Mouse (Mus musculus) monocyte, adult 5-6 weeks (primary cell): ENCODE data around the gene Mei4. TPM values are rescaled to one million over a fixed set of nuclear protein-coding genes. Genes with fewer than 3 reads are reported as not detected.

ENCODE experiments used
- ATAC-seq: fragments of 153-309, 156-312 bp; replicated peaks from 2 replicates; pipeline ENCODE4 v1.8.0; 2017; ENCODE audit warnings: mild to moderate bottlenecking; ENCODE audit not compliant: low TSS enrichment, insufficient number of reproducible peaks, severe bottlenecking, poor library complexity, low FRiP score
- total RNA-seq: library from RNA; stranded (forward); fragments of 200-1000, 200-491, 200-594 nt; gene quantifications from 3 replicates; pipeline ENCODE4 v1.2.3, GENCODE M21; 2017

Gene Mei4
- total RNA-seq, 1 experiment from 2014 or later = not detected

DNA sequence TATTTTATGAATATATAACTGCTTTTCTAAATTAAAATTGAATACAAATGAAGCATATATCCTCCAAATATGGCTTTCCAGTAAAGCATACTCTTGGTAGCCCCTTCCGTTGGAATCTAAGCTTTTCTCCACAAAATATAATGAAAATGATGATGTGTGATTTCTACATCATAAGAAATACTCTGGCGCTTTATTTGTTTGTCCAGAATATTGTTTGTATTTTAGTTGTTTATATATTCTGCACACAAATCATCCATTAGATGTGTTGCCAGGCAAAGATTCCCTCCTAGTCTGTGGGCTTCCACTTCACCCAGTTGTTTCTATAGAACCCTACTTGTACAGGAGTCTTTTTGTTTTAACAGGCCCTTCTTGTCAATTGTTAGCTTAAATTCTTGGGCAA lies 211.8 kb downstream of the Mei4 start:
- ATAC-seq = no peak

GRCm38 (mm10) chr9:82096409-82096808 lies 232.9 kb downstream of the Mei4 start:
- no peak for ATAC-seq

DNA sequence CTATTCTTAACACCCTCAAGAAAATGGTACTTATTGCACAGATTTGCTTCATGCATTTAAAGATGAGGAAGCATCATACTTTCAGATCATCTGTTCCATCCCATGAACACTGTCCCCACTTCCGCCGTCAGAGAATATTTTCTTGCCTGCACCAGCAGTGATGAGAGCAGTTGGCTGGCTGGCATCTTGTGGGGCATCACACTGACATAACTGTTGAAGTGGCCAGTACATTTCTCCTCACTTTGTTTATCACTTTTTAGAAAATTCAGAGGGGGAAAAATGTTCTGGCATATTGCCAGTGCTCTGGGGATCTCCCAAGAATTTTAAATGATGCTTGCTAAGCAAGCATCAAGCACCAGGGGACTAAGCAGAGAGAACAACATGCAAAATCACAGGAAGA lies 251.4 kb downstream of the Mei4 start:
- no peak for ATAC-seq

DNA sequence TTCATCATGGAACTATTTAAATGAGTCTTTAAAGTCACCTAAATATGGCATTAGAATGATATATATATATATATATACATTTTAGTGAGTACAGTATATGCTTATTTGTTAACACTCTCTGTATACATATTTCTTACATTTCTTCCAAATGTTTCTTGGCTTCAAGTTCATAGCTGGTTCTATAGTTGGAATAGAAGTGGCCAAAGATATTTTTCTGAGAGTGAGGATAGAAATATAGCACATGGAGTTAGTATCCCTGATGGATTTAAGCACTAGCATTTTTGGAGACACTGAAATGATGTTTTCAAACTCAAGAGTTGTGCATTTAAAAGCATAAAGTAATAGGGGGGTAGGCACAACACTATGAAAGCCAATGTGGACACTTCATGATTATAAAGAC lies 272.6 kb downstream of the Mei4 start:
- ATAC-seq = no peak

DNA sequence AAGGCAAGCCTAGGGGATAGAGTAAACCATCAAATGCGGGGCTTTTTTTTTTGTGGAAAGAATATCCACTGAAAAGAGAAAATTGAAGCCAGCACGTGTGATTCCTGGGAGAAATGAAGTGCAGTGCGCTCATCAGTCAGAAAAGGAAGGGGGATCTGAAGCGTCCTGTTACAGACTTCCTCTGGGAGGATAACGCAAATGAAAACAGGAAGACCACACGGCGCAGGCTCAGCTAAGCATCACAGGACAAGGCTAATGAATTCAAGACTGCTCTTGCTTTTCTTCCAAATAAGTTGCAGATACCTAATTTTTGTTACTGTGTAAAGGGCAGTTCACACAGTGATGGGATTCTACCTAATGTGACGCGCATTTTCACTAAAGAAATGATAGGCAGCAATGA lies 296.7 kb downstream of the Mei4 start:
- no peak for ATAC-seq

DNA sequence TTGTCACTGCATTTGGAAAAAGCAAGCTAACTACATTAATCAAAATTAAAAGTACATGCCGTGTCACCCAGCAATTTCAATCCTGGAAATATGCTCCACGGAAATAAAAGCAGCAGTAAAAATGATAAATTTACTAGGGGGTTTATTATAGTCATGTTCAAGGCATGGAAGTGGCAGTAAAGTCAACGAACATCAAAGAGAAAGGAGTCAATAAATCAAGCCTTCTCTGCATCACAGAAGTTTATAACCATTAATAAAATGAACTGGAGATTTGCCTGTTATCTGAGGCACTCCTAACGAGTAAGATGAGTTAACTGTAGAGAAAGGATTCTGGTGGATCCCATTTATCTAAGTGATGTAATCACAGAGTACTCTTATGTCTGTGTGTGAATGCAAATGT lies 298.9 kb downstream of the Mei4 start:
- no peak for ATAC-seq

GRCm38 (mm10) chr9:82217976-82218375 lies 354.5 kb downstream of the Mei4 start:
- no peak for ATAC-seq

DNA sequence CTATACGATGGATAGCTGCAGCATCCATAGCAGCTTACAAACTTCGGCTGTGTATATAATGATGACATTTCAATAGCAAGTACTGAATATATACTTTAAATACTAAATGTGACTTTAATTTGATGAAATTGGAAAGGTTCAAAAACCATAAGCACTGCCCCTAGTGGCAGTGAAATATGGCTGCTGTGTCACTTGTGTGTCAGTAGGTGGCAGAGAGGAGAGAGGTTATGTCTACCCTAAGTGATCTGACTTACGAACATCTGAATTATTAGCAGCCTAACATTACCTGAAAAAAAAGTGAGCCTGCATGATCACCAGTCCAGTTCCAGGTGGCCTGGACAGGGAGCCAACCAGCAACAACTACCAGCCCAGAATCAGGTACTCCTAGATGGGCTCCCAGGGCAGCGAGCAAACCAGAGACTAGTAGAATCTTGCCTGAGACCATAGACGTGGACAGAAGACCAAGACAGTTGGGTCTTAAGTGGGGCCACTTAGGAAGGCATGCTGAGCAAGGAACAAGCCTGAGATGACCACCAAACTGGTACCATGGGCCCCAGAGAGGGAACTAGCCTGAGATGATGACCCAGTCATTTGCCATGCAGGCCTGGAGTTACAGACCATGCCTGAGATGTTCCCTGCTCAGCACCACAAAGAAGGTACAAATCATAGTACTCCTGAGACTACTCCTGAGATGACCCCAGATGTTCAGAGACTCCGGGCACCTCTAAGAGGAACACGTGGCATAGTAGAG lies 384.4 kb downstream of the Mei4 start:
- no peak for ATAC-seq

Other genes starting within 250 kb of the Mei4 start
- gene Htr1b, start 229.8 kb upstream of the Mei4 start, total RNA-seq = 0.29 to 1.2 TPM (median 0.67 TPM) in 3 replicates